Mouse (Mus musculus) erythroblast, embryonic 14.5 days (primary cell): ENCODE data around the gene Pik3r5.

Source experiments
- GATA1 ChIP-seq: IDR thresholded peaks from 2 replicates; pipeline ENCODE4 v1.6.1; 2012; ENCODE audit warnings: low read length, inconsistent platforms, mixed read lengths
- TAL1 ChIP-seq: IDR thresholded peaks from 3 replicates; pipeline ENCODE4 v1.6.1; 2012; ENCODE audit warnings: low read length, inconsistent platforms, mixed read lengths

DNA sequence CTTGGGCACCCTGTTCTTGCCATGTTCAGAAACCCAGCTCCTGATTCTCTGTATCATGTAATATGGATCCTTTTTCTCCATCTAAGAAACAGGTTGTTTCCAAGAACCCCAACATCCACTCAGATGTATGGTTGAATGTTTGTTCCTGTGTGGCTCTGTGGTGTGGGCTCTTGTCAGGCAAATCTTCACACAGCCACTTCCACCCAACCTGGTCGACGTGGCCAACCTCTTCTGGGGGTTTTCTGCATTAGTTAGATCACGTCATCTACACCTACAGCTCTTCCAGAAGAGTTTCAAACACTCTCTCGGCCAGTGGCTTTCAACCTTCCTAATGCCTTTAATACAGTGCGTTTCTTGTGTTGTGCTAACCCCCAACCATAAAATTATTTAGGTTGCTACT is 4.5 kb downstream of the Pik3r5 start:
- TF ChIP-seq GATA1 (no peak), TAL1 (no peak)
